Mouse (Mus musculus) left cerebral cortex, adult 8-10 months (tissue): ENCODE results near the gene Hpdl. TPM values are rescaled to one million over a fixed set of nuclear protein-coding genes. Genes with fewer than 3 reads are reported as not detected.

Experiments used
- DNase-seq, 2 experiments: peaks; one replicate each; pipeline ENCODE4 v3.0.0; 2022; ENCODE audit warnings: low spot score in 2 of 2
- total RNA-seq, 4 experiments: library from RNA; stranded (reverse); gene quantifications; 2 replicates each; pipeline ENCODE4 v1.2.4; 2022

Gene Hpdl
- total RNA-seq, 4 experiments from 2014 or later: 1.3 to 1.9 (median 1.7) TPM

DNA sequence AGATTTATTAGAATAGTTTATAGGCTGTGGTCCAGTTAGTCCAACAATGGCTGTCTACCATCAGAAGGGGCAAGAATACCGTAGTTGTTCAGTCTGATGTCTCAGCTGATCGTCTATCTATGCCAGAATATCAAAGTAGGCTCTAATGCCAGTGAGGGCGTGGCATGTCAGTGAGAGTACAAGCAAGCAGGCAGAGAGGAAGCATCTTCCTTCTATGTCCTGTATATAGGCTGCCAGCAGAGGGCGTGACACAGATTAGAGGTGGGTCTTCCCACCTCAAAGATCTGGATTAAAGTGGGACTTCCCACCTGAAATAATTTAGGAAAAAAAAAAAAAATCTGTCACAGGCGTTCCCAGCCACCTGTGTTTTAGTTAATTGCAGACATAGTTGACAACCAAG, 21.6 kb downstream of the Hpdl start:
- DNase-seq: no peak

DNA sequence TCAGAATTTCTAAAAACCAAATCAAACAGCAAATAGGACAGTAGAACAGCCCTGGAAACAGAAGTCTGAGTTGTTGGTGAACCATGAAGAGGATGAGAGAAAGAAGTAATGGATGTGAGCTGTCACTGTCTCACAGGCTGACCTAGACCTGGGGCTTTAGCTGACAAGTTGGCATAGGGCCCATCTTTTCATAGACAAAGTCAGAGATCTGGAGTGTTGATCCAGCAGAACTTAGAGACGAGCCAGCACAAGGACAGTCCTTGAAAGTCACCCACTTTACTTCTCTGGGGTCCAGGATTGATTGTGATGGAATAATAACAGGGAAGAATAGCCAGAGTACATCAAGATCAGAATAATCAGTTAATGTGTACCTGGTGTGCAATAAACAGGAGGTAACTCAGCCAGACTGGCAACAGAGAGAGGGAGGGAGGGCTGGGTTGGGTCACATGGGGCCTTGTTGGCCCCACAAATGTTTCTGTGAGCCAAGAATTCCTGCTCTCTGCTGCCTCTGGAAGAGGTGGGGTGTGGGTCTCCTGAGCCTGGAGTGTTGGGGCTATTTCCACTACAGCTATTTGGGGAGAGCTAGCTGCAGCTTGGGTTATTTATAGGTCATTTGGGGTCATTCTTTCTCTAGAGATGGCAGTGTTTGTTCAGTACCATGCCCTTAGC, 24.9 kb downstream of the Hpdl start:
- no peak for DNase-seq

DNA sequence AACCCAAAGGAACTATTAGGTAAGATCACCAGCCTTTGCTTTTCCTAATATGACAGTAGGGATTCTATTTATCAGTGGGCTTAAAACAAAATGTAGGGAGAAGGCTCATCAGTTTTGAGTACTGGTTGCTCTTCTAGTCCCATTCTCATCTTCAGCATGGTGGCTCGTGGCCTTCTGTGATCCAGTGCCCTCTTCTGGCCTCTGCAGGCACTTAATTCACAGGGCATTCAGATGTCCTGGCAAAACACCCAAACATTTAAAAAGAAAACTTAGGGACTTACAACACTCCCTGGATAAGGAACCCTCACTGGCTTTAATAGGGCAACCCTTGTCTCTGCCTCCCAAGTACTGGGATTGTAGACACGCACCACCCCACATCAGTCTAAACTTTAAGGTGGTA, 27.2 kb downstream of the Hpdl start:
- DNase-seq: no peak

DNA sequence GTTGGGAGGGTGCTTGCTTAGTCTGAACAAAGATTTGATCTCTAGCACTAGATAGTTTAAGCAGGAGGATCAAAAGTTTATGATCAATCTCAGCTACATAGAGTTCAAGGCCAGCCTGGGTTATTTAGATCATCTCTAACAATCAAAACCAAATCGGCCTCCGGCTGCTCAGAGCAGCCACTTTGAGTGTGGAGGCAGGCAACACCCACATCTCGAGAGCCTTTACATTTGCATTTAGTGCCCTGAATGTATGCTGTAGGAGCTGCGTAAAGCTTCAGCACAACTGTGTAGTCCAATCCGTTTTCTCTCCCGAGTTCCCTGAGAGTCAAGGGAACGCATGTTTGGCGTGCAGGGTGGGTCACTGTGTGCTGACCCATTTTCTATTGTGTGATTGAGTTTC, 29.1 kb downstream of the Hpdl start:
- no peak for DNase-seq

DNA sequence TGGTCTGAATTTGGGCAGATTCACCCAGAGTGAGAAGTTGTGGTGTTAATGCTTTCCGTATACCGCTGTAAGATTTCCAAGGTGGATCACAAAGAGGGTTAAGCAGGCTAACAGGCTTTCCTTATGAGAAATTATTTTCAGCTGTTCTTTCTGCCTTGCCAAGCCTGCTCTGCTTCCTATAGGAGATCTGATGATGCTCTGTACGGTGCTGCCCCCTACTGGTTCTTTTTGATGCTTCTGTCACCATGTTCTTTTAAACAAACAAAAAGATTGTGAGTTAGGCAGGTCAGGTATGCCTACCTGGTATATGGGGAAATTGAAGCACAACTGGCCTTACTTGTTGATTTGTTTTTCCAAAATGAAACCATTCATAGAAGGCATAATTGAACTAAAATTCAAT, 32.6 kb downstream of the Hpdl start:
- DNase-seq: peak; percentile 50 to 65

GRCm38 (mm10) chr4:116787985-116788760, 33.3 kb downstream of the Hpdl start:
- DNase-seq: no peak

GRCm38 (mm10) chr4:116786587-116786986, 34.9 kb downstream of the Hpdl start:
- no peak for DNase-seq

DNA sequence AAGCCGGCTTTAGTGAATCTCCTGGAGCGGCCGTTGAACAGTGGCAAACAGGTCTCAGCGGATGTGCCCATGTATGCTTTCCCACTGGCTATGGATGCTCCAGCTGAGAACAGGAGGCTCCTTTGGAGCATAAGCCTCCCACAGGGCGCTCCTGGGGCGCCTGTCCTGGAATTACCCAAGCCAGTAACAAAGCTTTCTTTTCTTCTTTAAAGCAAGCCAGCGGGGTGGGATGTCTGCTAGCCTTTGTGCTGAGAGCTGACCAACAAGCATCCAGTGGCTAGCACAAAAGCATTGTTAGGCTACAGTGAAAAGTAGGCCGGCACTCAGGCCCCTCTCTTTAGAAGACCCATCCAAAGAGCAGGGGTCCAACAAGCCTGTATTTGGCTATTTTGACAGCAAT, 39.3 kb downstream of the Hpdl start:
- DNase-seq: no peak

GRCm38 (mm10) chr4:116781366-116781765, 40.1 kb downstream of the Hpdl start:
- no peak for DNase-seq

DNA sequence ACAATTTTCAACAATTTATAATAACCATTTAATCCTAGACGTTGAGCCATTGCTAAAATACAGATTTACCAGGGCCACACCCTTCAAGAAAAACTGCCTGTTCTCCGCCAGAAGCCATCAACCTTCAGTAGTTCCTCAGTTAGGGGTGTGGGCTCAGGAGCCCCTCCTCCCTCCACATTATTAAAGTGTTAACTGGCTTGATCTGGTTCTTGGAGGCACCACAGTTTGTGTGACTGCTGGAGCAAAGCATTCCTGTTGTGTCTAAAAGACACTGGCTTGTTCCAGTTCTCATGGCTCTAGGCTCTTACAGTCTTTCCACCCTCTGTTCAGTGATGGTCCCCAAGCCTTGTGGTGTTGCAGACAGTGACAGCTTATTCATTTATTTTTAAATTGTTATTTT, 41.0 kb downstream of the Hpdl start:
- DNase-seq: no peak

- no peak for DNase-seq
These were observed 44.4 kb downstream of the Hpdl start for GRCm38 (mm10) chr4:116777079-116777478.

- DNase-seq: no peak
These were observed 45.1 kb downstream of the Hpdl start for GRCm38 (mm10) chr4:116776391-116776790.

Other genes starting within 250 kb of the Hpdl start
- 1 to 10 TPM; 5.5 to 8.0 (median 7.1) TPM for gene Ccdc17, start 225.1 kb downstream of the Hpdl start, total RNA-seq
- 10 to 100 TPM; 26.8 to 28.5 (median 27.2) TPM for gene Nasp, start 193.8 kb downstream of the Hpdl start, total RNA-seq
- gene Akr1a1, start 170.0 kb downstream of the Hpdl start, total RNA-seq: 100 to 1,000 TPM; 426 to 437 (median 430) TPM
- gene Prdx1, start 136.2 kb downstream of the Hpdl start, total RNA-seq: 100 to 1,000 TPM; 171 to 219 (median 193) TPM
- gene Mmachc, start 113.3 kb downstream of the Hpdl start, total RNA-seq: 10 to 100 TPM; 14.0 to 18.4 (median 14.8) TPM
- 1 to 10 TPM; 4.3 to 8.4 (median 6.3) TPM for gene Ccdc163, start 113.2 kb downstream of the Hpdl start, total RNA-seq
- 1 to 10 TPM; 5.1 to 5.8 (median 5.5) TPM for gene Tesk2, start 100.8 kb downstream of the Hpdl start, total RNA-seq
- gene Toe1, start 14.1 kb downstream of the Hpdl start, total RNA-seq: 10 to 100 TPM; 13.1 to 15.3 (median 14.9) TPM
- gene Mutyh, start 14.0 kb downstream of the Hpdl start, total RNA-seq: 1 to 10 TPM; 2.1 to 4.8 (median 2.9) TPM
- 10 to 100 TPM; 11.4 to 13.9 (median 12.4) TPM for gene Zswim5, start 55.7 kb upstream of the Hpdl start, total RNA-seq
- 10 to 100 TPM; 62.5 to 75.0 (median 67.2) TPM for gene Urod, start 172.7 kb upstream of the Hpdl start, total RNA-seq
- 10 to 100 TPM; 40.3 to 60.2 (median 48.0) TPM for gene Hectd3, start 173.6 kb upstream of the Hpdl start, total RNA-seq
- gene Eif2b3, start 197.7 kb upstream of the Hpdl start, total RNA-seq: 10 to 100 TPM; 19.4 to 23.1 (median 22.5) TPM